Mouse (Mus musculus): ENCODE data around the gene Rbm6. TPM values are rescaled to one million over a fixed set of nuclear protein-coding genes. Genes with fewer than 3 reads are reported as not detected.

The Rbm6 gene
- polyA plus RNA-seq, 1 experiment, result 19.0 TPM

GRCm38 (mm10) chr9:107724796-107725195 is 148.2 kb downstream of the Rbm6 start:
- Histone ChIP-seq H3K4me1 (ENCODE audit: control insufficient read depth, insufficient read depth, low read length) (peaks cover 18% of the 10 kb centered on the region), H3K4me3 (replicated peaks; ENCODE audit: extremely low read depth, low read depth, low read length) (no peak overlapping the region)
- 76% methylated on average over 1 of the region's 1 CpGs for WGBS
- TF ChIP-seq POLR2A (IDR thresholded peaks at IDR 0.05; ENCODE audit: borderline replicate concordance, extremely low read depth, low read depth, low read length) (no peak), CTCF (IDR thresholded peaks at IDR 0.05; ENCODE audit: insufficient read depth, low read length) (no peak)
- DNase-seq, result no peak

GRCm38 (mm10) chr9:107723794-107724531 is 149.1 kb downstream of the Rbm6 start:
- no peak for TF ChIP-seq CTCF (IDR thresholded peaks at IDR 0.05; ENCODE audit: insufficient read depth, low read length)
- no peak for TF ChIP-seq POLR2A (IDR thresholded peaks at IDR 0.05; ENCODE audit: borderline replicate concordance, extremely low read depth, low read depth, low read length)
- WGBS, result 4% methylated on average over 11 of the region's 11 CpGs
- peak; percentile 57 for DNase-seq
- Histone ChIP-seq H3K4me3 (replicated peaks; ENCODE audit: extremely low read depth, low read depth, low read length) (no peak overlapping the region), H3K4me1 (ENCODE audit: control insufficient read depth, insufficient read depth, low read length) (peaks cover 18% of the 10 kb centered on the region)

Other genes with a start within 250 kb of the Rbm6 start
- gene Gnai2, start 237.9 kb downstream of the Rbm6 start, polyA plus RNA-seq (2012; rRNA removed), result 844 and 991 TPM in 2 replicates
- 1.8 and 16.1 TPM in 2 replicates for gene Slc38a3, start 203.7 kb downstream of the Rbm6 start, polyA plus RNA-seq (2012; rRNA removed)
- gene Gnat1, start 193.5 kb downstream of the Rbm6 start, polyA plus RNA-seq (2012; rRNA removed), result 0.09 and 0.20 TPM in 2 replicates
- gene Sema3f, start 162.8 kb downstream of the Rbm6 start, polyA plus RNA-seq (2012; rRNA removed), result 318 and 413 TPM in 2 replicates
- 54.0 and 77.1 TPM in 2 replicates for gene Rbm5, start 102.2 kb downstream of the Rbm6 start, polyA plus RNA-seq (2012; rRNA removed)
- gene Mon1a, start 14.9 kb upstream of the Rbm6 start, polyA plus RNA-seq (2012; rRNA removed), result 29.4 and 31.7 TPM in 2 replicates
- 17.8 and 27.4 TPM in 2 replicates for gene Mst1r, start 33.6 kb upstream of the Rbm6 start, polyA plus RNA-seq (2012; rRNA removed)
- not detected in 2 replicates for gene Actl11, start 55.2 kb upstream of the Rbm6 start, polyA plus RNA-seq (2012; rRNA removed)
- gene Camkv, start 62.4 kb upstream of the Rbm6 start, polyA plus RNA-seq (2012; rRNA removed), result 0.06 and 0.09 TPM in 2 replicates
- 0.79 and 0.93 TPM in 2 replicates for gene Traip, start 76.9 kb upstream of the Rbm6 start, polyA plus RNA-seq (2012; rRNA removed)
- gene Uba7, start 102.3 kb upstream of the Rbm6 start, polyA plus RNA-seq (2012; rRNA removed), result 94.0 and 124 TPM in 2 replicates
- 3.3 and 5.5 TPM in 2 replicates for gene Gm20661, start 109.8 kb upstream of the Rbm6 start, polyA plus RNA-seq (2012; rRNA removed)
- gene Inka1, start 112.6 kb upstream of the Rbm6 start, polyA plus RNA-seq (2012; rRNA removed), result 23.1 and 26.6 TPM in 2 replicates
- gene Cdhr4, start 119.3 kb upstream of the Rbm6 start, polyA plus RNA-seq (2012; rRNA removed), result 72.3 and 89.2 TPM in 2 replicates
- gene Gm20662, start 123.1 kb upstream of the Rbm6 start, polyA plus RNA-seq (2012; rRNA removed), result 6.3 and 11.5 TPM in 2 replicates
- 116 and 132 TPM in 2 replicates for gene Ip6k1, start 129.3 kb upstream of the Rbm6 start, polyA plus RNA-seq (2012; rRNA removed)
- gene Gmppb, start 176.0 kb upstream of the Rbm6 start, polyA plus RNA-seq (2012; rRNA removed), result 14.6 and 20.3 TPM in 2 replicates
- gene Amigo3, start 179.9 kb upstream of the Rbm6 start, polyA plus RNA-seq (2012; rRNA removed), result 2.3 and 3.2 TPM in 2 replicates
- gene Mst1, start 207.2 kb upstream of the Rbm6 start, polyA plus RNA-seq (2012; rRNA removed), result 1.5 and 2.5 TPM in 2 replicates
- 78.6 and 88.0 TPM in 2 replicates for gene Rnf123, start 210.1 kb upstream of the Rbm6 start, polyA plus RNA-seq (2012; rRNA removed)
- 64.7 and 74.8 TPM in 2 replicates for gene Apeh, start 221.4 kb upstream of the Rbm6 start, polyA plus RNA-seq (2012; rRNA removed)

Measured in lung, adult 2 months (tissue).